In the genomic region with DNA sequence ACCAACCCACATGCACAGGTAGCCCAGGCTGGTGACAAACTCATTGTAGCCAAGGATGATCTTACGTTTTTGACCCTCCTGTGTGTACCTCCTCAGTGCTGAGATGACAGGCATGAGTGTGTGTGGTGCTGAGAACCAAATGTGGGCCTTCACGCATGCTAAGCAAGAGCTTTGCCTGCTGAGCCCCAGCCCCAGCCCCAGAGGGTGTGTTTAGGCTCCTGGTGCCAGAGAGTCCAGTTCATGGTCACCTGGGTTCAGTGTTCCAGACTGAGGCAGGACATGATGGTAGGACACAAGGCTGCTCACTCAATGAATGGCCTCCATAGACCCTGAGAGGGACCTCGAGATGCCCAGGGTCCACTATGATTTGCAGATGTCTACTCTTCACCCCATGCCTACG, we compare ENCODE assay signal across 17 mouse cellular contexts. TPM values are rescaled to one million over a fixed set of nuclear protein-coding genes. Genes with fewer than 3 reads are reported as not detected.
DNase-seq lines count a peak whose midpoint lies in the region; TF ChIP-seq lines count a peak whose summit lies in the region.
"Had no signal": no experiment of that assay in that cellular context is flagged by ENCODE, and none has a peak within 500 bp of the region (broad histone marks: within the 10 kb centered on the region; RNA-seq: fewer than 3 reads in every experiment).

No protein-coding gene starts in this region.

- H3K9ac ChIP-seq in MEL (ENCODE audit: control insufficient read depth, low read depth, low read length, poor library complexity, severe bottlenecking) = no peak overlapping the region

- peaks cover 7 to 14% of the 10 kb centered on the region in 2 experiments for H3K27me3 ChIP-seq in MEL (ENCODE audit: control insufficient read depth in 1 of 2, insufficient read depth in 2 of 2, low read length in 2 of 2)
- H3K27me3 ChIP-seq: CH12.LX had no signal

- no peaks in the 10 kb centered on the region; a peak in 1 of 4 replicates for H3K4me1 ChIP-seq in MEL (ENCODE audit: control insufficient read depth in 1 of 2, insufficient read depth in 2 of 2, low read length in 2 of 2)

- no peaks in the 10 kb centered on the region for H3K9me3 ChIP-seq in MEL (replicated peaks; ENCODE audit: insufficient read depth, low read length)
- H3K9me3 ChIP-seq: G1E had no signal

- no peak overlapping the region for H3K4me3 ChIP-seq in MEL (ENCODE audit: control insufficient read depth in 1 of 2, insufficient read depth in 1 of 2, low read depth in 2 of 2, low read length in 2 of 2)

- no peaks in the 10 kb centered on the region for H3K36me3 ChIP-seq in MEL (ENCODE audit: control insufficient read depth in 1 of 2, insufficient read depth in 2 of 2, low read length in 2 of 2)
- H3K36me3 ChIP-seq: G1E had no signal

- no peak for TF ChIP-seq RAD21 in MEL (IDR thresholded peaks at IDR 0.05; ENCODE audit: low read depth, low read length)

- no peak for TF ChIP-seq CTCF in MEL (IDR thresholded peaks at IDR 0.05 in 2 of 3, conservative IDR thresholded peaks at IDR 0.05 in 1 of 3; ENCODE audit: control insufficient read depth in 1 of 3, insufficient read depth in 1 of 3, low read depth in 2 of 3, low read length in 3 of 3, poor library complexity in 1 of 3, severe bottlenecking in 1 of 3)

- peak; percentile 60 for DNase-seq in heart, adult 11 months
- no peak for DNase-seq in heart, postnatal 4 days
- no peak for DNase-seq in MEL (ENCODE audit: low read depth, low spot score)
- no peak for DNase-seq in testis, postnatal 10 days (ENCODE audit: low spot score)
- DNase-seq: adrenal gland, adult 2 months; adrenal gland, adult 8-10 months; adrenal gland, postnatal 10 days; adrenal gland, postnatal 14 days; adrenal gland, postnatal 25 days; adrenal gland, postnatal 36 days; B cell, adult 2 months; cerebellum, adult 11 months; cerebellum, adult 11-12 months; cerebellum, adult 18-20 months; cerebellum, adult 2 months had no signal

- H3K27ac ChIP-seq in MEL (ENCODE audit: control insufficient read depth, low read depth, low read length) = no peak overlapping the region

- TF ChIP-seq EP300 in MEL (IDR thresholded peaks at IDR 0.05; ENCODE audit: low read depth in 1 of 2, low read length in 2 of 2) = no peak

- no peaks in the 10 kb centered on the region for H3K79me2 ChIP-seq in MEL (ENCODE audit: control insufficient read depth, insufficient read depth, low read length, poor library complexity)

- no peak for TF ChIP-seq POLR2A in MEL (IDR thresholded peaks at IDR 0.05; ENCODE audit: control insufficient read depth in 1 of 2, insufficient read depth in 1 of 2, low read depth in 1 of 2, low read length in 2 of 2, poor library complexity in 1 of 2)

TF ChIP-seq in MEL, 35 proteins besides CTCF, POLR2A, EP300 and RAD21:
- TF ChIP-seq USF2 (IDR thresholded peaks at IDR 0.05; ENCODE audit: borderline replicate concordance in 1 of 2, insufficient read depth in 1 of 2, low read depth in 1 of 2, low read length in 2 of 2) (no peak), TAL1 (IDR thresholded peaks at IDR 0.05; ENCODE audit: low read length) (no peak), MAZ (IDR thresholded peaks at IDR 0.05; ENCODE audit: low read depth, low read length) (no peak), ETS1 (IDR thresholded peaks at IDR 0.05; ENCODE audit: low read depth, low read length) (no peak), USF1 (IDR thresholded peaks at IDR 0.05; ENCODE audit: low read depth, low read length) (no peak), JUND (IDR thresholded peaks at IDR 0.05; ENCODE audit: low read depth, low read length) (no peak), ZKSCAN1 (IDR thresholded peaks at IDR 0.05; ENCODE audit: low read depth, low read length) (peak; percentile 63; the same call in 1 of the 2 replicates), MAFK (IDR thresholded peaks at IDR 0.05; ENCODE audit: borderline replicate concordance, low read depth, low read length) (no peak)

RNA-seq across cellular contexts. Expression of a gene that starts 11.7 kb away (rescaled TPM):
- total RNA-seq in heart, postnatal 4 days (2021) = 100 to 1,000 TPM; 265 to 287 TPM
- 37.3 and 40.5 TPM in 2 replicates for total RNA-seq in MEL (2012; rRNA removed)
- 10 to 100 TPM in 1 of 2 experiments, not detected in 1; 58.6 TPM for polyA plus RNA-seq in MEL (2012; ENCODE audit: insufficient read depth in 1 of 2, insufficient read length in 2 of 2, low read depth in 1 of 2, low replicate concordance in 2 of 2, missing spikeins in 1 of 2)
